Mouse (Mus musculus) stomach, embryonic 14.5 days (tissue): Measurements from ENCODE around the gene AC109138.7. TPM values are rescaled to one million over a fixed set of nuclear protein-coding genes. Genes with fewer than 3 reads are reported as not detected.

Experiments
- ATAC-seq: fragments of 200-750 bp; cut with Nextera tagmentation; 2 replicates; pipeline ENCODE4 v1.8.0; 2017; ENCODE audit warnings: low read depth, moderate TSS enrichment; ENCODE audit not compliant: insufficient number of reproducible peaks, insufficient read depth, low FRiP score
- H3K27ac ChIP-seq: fragments of 300-500 bp; sonication (generic); 2 replicates; pipeline ENCODE4 v1.5.1; 2014; ENCODE audit warnings: mild to moderate bottlenecking, low read length, moderate library complexity, mixed read lengths
- H3K27me3 ChIP-seq: fragments of 300-500 bp; sonication (generic); 2 replicates; pipeline ENCODE4 v1.6.1; 2014; ENCODE audit warnings: low read length, control low read depth, mixed read lengths; ENCODE audit not compliant: control insufficient read depth, insufficient read depth
- H3K36me3 ChIP-seq: fragments of 300-500 bp; sonication (generic); 2 replicates; pipeline ENCODE4 v1.6.1; 2014; ENCODE audit warnings: mild to moderate bottlenecking, control low read depth, low read length, moderate library complexity, mixed read lengths; ENCODE audit not compliant: control insufficient read depth, insufficient read depth
- H3K4me1 ChIP-seq: fragments of 300-500 bp; sonication (generic); 2 replicates; pipeline ENCODE4 v1.6.1; 2014; ENCODE audit warnings: low read length, control low read depth, mixed read lengths; ENCODE audit not compliant: control insufficient read depth, insufficient read depth
- H3K4me2 ChIP-seq: fragments of 300-500 bp; sonication (generic); replicated peaks from 2 replicates; pipeline ENCODE4 v1.6.1; 2014; ENCODE audit warnings: low read depth, low read length, control low read depth
- H3K4me3 ChIP-seq: fragments of 300-500 bp; sonication (generic); 2 replicates; pipeline ENCODE4 v1.5.1; 2014; ENCODE audit warnings: low read depth, low read length, control low read depth
- H3K9ac ChIP-seq: fragments of 300-500 bp; sonication (generic); replicated peaks from 2 replicates; pipeline ENCODE4 v1.6.1; 2014; ENCODE audit warnings: low read depth, mild to moderate bottlenecking, control low read depth, low read length, moderate library complexity, mixed read lengths
- H3K9me3 ChIP-seq: fragments of 300-500 bp; sonication (generic); 2 replicates; pipeline ENCODE4 v1.6.1; 2016; ENCODE audit warnings: low read depth, low read length, control low read depth; ENCODE audit not compliant: control insufficient read depth
- WGBS: fragments of 180-500 bp; shearing (Covaris S2); extraction: QIAGEN DNeasy Blood & Tissue Kit; methylation state at CpG from one replicate; pipeline ENCODE4 v1.1.7; 2014; 5-methylcytosine and 5-hydroxymethylcytosine counted together
- polyA plus RNA-seq: library from polyadenylated mRNA; unstranded; fragments of >200 nt; fragmentation: Nextera tagmentation; extraction: Ambion mirVana; gene quantifications from 2 replicates; pipeline ENCODE4 v1.2.1, GENCODE M21; 2014

AC109138.7 gene
- polyA plus RNA-seq, 1 experiment from 2014 or later, result not detected

- Histone ChIP-seq H3K9ac (no peak overlapping the region), H3K27me3 (no peaks in the 10 kb centered on the region), H3K27ac (no peak overlapping the region), H3K4me3 (no peak overlapping the region), H3K4me1 (peaks cover 18% of the 10 kb centered on the region; the same call in 1 of the 2 replicates), H3K4me2 (no peak overlapping the region), H3K9me3 (no peaks in the 10 kb centered on the region), H3K36me3 (no peaks in the 10 kb centered on the region)
- 63% methylated on average over 11 of the region's 11 CpGs for WGBS
- ATAC-seq, result no peak
Measured at GRCm38 (mm10) chr19:4172925-4173324, 41.2 kb upstream of the AC109138.7 start.

DNA sequence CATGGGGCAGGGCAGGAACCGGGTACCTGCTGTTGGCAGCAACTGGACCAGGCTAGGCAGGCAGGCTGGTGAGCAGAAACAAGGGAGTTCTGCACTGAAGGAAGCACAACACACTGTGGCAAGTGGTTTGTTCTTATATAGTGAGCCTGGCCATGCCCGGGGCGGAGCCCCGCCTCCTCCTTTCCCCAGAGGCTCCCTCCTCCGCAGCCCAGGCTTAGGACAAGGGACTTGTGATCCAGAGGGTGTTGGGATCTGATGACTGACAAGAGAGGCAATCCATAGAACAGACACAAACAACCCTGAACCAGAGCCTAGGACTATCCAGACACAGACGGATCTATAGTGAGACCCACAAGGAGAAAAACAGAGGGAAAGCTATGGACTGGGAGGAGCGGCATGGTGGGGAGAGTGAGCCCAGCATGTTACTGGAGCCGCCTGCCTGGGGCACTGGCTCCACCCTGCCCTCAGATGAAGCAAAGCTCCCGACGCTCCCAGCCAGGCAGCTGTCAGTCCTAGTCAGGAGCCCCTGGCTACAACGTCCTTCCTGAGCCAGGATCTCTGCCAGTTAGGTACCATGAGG lies 38.7 kb upstream of the AC109138.7 start, which contains the start of gene Carns1:
TSS of gene Carns1 (minus strand) at position 112 of the 580 bp plus-strand sequence.
- Histone ChIP-seq H3K36me3 (no peaks in the 10 kb centered on the region), H3K4me2 (peak within 1 kb of the TSS; percentile 42), H3K4me1 (peaks cover 11% of the 10 kb centered on the region; the same call in 1 of the 2 replicates), H3K27ac (no peak within 1 kb of the TSS), H3K9me3 (no peaks in the 10 kb centered on the region), H3K27me3 (no peaks in the 10 kb centered on the region), H3K4me3 (peak within 1 kb of the TSS; percentile 3; the same call in 1 of the 2 replicates), H3K9ac (no peak within 1 kb of the TSS)
- ATAC-seq, result peak; percentile 54; the same call in 1 of the 2 replicates
- WGBS, result 2% methylated on average over 11 of the region's 11 CpGs

- no peak overlapping the region for H3K9ac ChIP-seq
- WGBS, result 86% methylated on average over 7 of the region's 7 CpGs
- no peaks in the 10 kb centered on the region for H3K27me3 ChIP-seq
- H3K4me2 ChIP-seq, result no peak overlapping the region
- no peak overlapping the region for H3K27ac ChIP-seq
- no peaks in the 10 kb centered on the region for H3K9me3 ChIP-seq
- H3K4me3 ChIP-seq, result no peak overlapping the region
- no peak for ATAC-seq
- H3K4me1 ChIP-seq, result peaks cover 12% of the 10 kb centered on the region
- H3K36me3 ChIP-seq, result no peaks in the 10 kb centered on the region
Measured at GRCm38 (mm10) chr19:4180411-4180810, 33.7 kb upstream of the AC109138.7 start.

DNA sequence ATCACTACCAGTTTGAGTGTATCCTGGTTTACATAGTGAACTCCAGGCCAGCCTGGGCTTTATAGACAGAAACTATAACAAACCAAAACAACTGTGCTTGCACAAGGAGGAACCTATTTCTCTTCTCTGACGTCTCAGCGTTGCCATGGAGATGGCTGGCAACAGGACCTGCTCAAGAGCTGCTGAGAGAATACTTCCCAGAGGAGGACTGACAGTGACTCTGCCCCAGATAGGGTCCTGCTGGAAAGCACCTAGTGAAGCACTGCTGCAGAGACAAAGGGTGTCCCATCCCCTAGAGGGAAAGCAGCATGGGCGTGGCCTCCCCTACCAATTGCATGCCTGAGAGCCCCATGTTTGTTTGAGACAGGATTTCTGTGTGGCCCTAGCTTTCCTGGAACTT lies 32.3 kb upstream of the AC109138.7 start:
- no peak overlapping the region for H3K4me3 ChIP-seq
- peaks cover 9% of the 10 kb centered on the region for H3K4me1 ChIP-seq
- H3K36me3 ChIP-seq, result no peaks in the 10 kb centered on the region
- H3K9me3 ChIP-seq, result no peaks in the 10 kb centered on the region
- no peaks in the 10 kb centered on the region for H3K27me3 ChIP-seq
- no peak overlapping the region for H3K4me2 ChIP-seq
- ATAC-seq, result no peak
- no peak overlapping the region for H3K27ac ChIP-seq
- WGBS, result 37% methylated on average over 3 of the region's 3 CpGs
- H3K9ac ChIP-seq, result no peak overlapping the region

GRCm38 (mm10) chr19:4183689-4184088 lies 30.5 kb upstream of the AC109138.7 start:
- Histone ChIP-seq H3K9ac (no peak overlapping the region), H3K27ac (no peak overlapping the region), H3K9me3 (no peaks in the 10 kb centered on the region), H3K4me3 (no peak overlapping the region), H3K4me2 (no peak overlapping the region), H3K36me3 (no peaks in the 10 kb centered on the region), H3K4me1 (peaks cover 9% of the 10 kb centered on the region), H3K27me3 (no peaks in the 10 kb centered on the region)
- 83% methylated on average over 2 of the region's 2 CpGs for WGBS
- ATAC-seq, result no peak

DNA sequence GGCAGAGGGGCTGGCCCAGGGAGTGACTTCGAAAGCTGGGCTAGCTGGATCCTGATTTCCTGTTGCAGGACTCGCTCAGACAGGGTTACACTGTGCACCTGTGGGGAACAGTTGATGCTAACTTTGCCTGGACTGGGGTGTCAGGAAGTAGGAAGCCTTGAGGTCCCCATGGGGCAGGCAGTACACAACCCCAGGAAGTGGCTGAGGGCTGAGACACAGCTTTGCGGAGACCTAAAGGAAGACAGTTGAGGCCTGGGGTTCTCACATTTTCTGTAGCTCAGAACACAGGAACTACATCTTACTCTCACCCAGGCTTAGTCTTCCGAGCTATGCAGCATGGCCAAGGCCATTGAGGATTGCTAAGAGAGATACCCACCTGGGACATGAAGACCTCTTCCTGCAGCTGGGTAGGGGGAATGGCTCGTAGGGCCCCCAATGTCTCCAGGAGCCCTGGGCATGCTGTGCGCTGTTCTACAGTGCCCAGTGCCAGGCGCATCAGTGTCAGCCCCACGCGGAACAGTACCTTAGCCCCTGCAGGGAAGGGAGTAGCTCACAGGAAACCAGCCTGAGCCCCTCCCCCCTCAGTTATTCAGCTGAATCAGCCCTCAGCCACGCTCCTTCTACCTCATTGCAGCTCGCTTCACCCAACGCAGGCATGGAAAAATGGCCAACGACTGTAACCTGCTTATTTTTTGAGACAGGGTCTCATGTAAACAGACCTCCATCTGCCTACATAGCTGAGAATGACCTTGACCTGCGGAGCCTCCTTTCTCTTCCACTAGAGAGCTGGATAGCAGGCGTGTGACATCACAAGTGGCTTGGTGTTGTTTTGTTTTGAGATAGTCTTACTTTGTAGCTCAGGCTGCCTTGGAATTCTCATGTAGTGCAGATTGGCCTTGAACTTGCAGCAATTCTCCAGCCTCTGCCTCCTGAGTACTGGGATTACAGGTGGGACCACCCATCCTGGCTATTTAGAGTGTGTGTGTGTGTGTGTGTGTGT lies 28.9 kb upstream of the AC109138.7 start:
- H3K4me2 ChIP-seq, result no peak overlapping the region
- no peak overlapping the region for H3K4me3 ChIP-seq
- WGBS, result 42% methylated on average over 15 of the region's 15 CpGs
- H3K9ac ChIP-seq, result no peak overlapping the region
- H3K4me1 ChIP-seq, result peaks cover 9% of the 10 kb centered on the region
- no peaks in the 10 kb centered on the region for H3K9me3 ChIP-seq
- no peaks in the 10 kb centered on the region for H3K36me3 ChIP-seq
- peak overlapping the region; percentile 44; the same call in 1 of the 2 replicates for H3K27ac ChIP-seq
- 0 out of 2 replicates have a peak, but pooled peaks have one; percentile 49 for ATAC-seq
- H3K27me3 ChIP-seq, result no peaks in the 10 kb centered on the region

- Histone ChIP-seq H3K27ac (no peak overlapping the region), H3K4me2 (no peak overlapping the region), H3K4me1 (peaks cover 6% of the 10 kb centered on the region), H3K4me3 (no peak overlapping the region), H3K9ac (no peak overlapping the region), H3K9me3 (no peaks in the 10 kb centered on the region), H3K36me3 (no peaks in the 10 kb centered on the region), H3K27me3 (no peaks in the 10 kb centered on the region)
- WGBS, result 63% methylated on average over 3 of the region's 3 CpGs
- no peak for ATAC-seq
Measured at GRCm38 (mm10) chr19:4187303-4187702, 26.9 kb upstream of the AC109138.7 start.

DNA sequence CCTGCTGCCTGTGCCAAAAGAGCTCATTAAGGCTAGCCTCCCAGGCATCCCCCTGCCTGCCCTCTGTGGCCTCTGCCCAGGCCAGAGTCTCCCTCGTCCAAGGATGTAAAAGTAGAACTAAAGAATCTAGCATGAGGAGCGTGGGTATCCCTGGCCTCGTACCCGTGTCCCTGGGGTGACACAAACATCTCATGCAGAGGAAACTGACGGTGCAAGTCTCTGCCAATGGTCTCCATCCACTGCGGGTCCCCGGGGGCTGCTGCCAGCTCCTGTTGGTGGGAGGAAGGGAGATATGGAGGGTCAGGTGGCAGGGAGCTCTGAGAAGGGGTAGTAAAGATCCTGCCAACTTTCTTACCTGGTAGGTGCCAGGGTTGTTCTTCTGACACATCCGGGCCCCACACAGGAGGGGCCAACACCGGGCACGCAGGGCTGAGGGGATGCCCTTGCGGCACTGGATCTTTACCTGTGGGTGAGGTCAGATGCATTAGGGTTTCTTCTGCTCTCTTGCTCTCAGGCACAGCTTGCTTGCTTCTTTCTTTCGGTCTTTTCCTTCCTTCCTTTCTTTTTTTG lies 25.0 kb upstream of the AC109138.7 start:
- Histone ChIP-seq H3K4me2 (no peak overlapping the region), H3K4me1 (peaks cover 19% of the 10 kb centered on the region), H3K9me3 (no peaks in the 10 kb centered on the region), H3K27me3 (no peaks in the 10 kb centered on the region), H3K4me3 (no peak overlapping the region), H3K27ac (no peak overlapping the region), H3K36me3 (peaks cover 12% of the 10 kb centered on the region), H3K9ac (no peak overlapping the region)
- no peak for ATAC-seq
- WGBS, result 85% methylated on average over 12 of the region's 12 CpGs
